Mouse (Mus musculus) left cerebral cortex, postnatal 25 days (tissue): Measurements from ENCODE around the gene Myo18a. TPM values are rescaled to one million over a fixed set of nuclear protein-coding genes. Genes with fewer than 3 reads are reported as not detected.

Experiments used
- DNase-seq, 2 experiments: peaks; one replicate each; pipeline ENCODE4 v3.0.0; 2022; ENCODE audit warnings: low spot score in 2 of 2, mixed read lengths in 1 of 2
- intact Hi-C: fragments of 180-260 bp; cut with DNase I; formaldehyde crosslinking; loops from one replicate; pipeline ENCODE4 v1.15.1; 2025
- total RNA-seq, 2 experiments: library from RNA; stranded (reverse); gene quantifications; 2 replicates each; pipeline ENCODE4 v1.2.3; 2021

Gene Myo18a
- total RNA-seq, 2 experiments from 2014 or later: 156 to 157 TPM

GRCm38 (mm10) chr11:77906097-77906687, 143.1 kb downstream of the Myo18a start:
- intact Hi-C loops: no loop called here
- DNase-seq: no peak

DNA sequence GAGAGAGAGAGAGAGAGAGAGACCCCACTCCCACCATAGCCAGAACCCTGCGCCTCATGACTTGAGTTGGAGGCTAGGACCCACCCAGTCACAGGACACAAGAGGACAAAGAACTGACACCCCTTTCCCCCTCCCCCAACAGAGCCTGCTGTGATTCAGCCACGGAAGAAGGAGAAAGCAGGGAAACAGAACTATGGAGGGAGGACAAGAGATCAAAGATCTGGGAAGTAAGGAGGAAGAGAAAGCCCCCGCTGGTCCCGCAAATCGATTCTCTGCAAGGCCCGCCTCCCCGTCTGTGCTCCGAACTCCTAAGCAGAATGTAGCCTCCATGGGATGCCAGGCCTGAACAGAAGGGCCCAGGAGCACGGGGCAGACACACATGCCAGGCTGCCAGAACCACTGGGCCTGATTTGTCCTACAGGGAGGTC, 143.7 kb downstream of the Myo18a start:
- intact Hi-C loops: no loop called here
- DNase-seq: no peak

DNA sequence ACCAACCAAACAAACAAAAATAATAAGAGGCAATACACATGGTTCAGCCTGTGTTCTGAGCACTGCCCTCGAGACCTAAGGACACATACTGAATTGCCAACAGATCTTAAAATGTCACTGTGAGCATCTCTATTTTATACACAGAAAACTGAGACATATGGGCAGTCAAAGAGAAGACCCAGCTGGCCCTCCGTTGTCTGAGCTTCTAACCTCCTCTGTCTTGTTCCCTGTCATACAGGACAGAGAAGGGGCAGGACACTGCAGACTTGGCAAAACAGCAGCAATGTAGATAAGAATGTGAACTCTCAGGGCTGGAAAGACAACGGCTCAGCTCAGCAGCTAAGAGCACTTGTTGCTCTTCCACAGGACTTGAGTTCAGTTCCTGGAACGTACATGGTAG, 145.4 kb downstream of the Myo18a start:
- DNase-seq: no peak
- intact Hi-C loops: no loop called here

- intact Hi-C loops: no loop called here
- no peak for DNase-seq
These were observed 146.3 kb downstream of the Myo18a start for GRCm38 (mm10) chr11:77909376-77909775.

GRCm38 (mm10) chr11:77909776-77910175, 146.7 kb downstream of the Myo18a start:
- intact Hi-C loops: no loop called here

GRCm38 (mm10) chr11:77913505-77913904, 150.5 kb downstream of the Myo18a start:
- intact Hi-C loops: no loop called here
- DNase-seq: no peak

More at GRCm38 (mm10) chr11:77909776-77910175, 146.7 kb downstream of the Myo18a start:
- no peak for DNase-seq

DNA sequence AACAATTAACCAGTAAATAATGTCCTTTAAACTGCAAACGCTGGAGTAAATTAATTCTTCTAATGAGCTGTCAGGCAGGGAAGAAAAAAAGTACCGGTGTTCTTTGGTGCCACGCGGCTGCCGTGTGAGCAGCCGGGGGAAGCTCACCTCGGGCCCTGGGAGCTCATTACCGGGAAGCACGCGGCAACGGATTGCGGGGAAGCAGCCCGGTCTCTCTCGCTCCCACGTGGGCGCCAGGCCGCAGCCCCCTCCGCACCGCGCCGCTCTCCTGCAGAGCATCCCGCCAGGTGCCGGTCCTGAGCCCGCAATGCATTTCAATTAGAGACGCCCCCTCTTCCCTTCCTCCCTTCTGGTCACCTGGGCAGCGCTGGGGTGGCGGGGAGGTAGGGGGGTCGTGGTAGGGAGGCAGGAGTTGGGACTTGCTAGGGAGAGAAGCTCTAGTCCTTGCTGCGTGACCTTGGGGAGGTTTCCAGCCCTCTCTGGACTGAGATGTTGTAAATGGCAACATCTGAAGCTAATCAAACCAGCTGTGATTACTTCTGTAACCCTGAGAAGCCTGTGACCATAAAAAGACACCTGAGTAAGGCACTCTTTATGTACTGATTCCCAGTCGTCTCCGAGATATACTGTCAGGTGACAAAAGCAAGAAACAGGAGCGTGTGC, 151.7 kb downstream of the Myo18a start:
- DNase-seq: no peak
- intact Hi-C loops: no loop called here

Other genes starting within 250 kb of the Myo18a start
- gene Abhd15, start 248.1 kb upstream of the Myo18a start, total RNA-seq: 1 to 10 TPM; 1.6 to 1.7 TPM
- 1 to 10 TPM; 3.3 to 4.4 TPM for gene Trp53i13, start 247.3 kb upstream of the Myo18a start, total RNA-seq
- not detected for gene Gm10392, start 244.0 kb upstream of the Myo18a start, total RNA-seq
- 100 to 1,000 TPM; 107 to 108 TPM for gene Taok1, start 155.4 kb upstream of the Myo18a start, total RNA-seq
- 10 to 100 TPM; 71.6 to 72.4 TPM for gene Nufip2, start 77.1 kb upstream of the Myo18a start, total RNA-seq
- gene Cryba1, start 38.0 kb upstream of the Myo18a start, total RNA-seq: not detected
- gene Gm10277, start 24.5 kb downstream of the Myo18a start, total RNA-seq: not detected
- gene Pipox, start 130.8 kb downstream of the Myo18a start, total RNA-seq: under 1 TPM; 0.69 to 0.96 TPM
- gene Sez6, start 167.6 kb downstream of the Myo18a start, total RNA-seq: 100 to 1,000 TPM; 145 to 168 TPM
- gene Phf12, start 219.5 kb downstream of the Myo18a start, total RNA-seq: 10 to 100 TPM; 50.5 to 51.4 TPM